Mouse (Mus musculus): Measurements from ENCODE around the gene Vpreb3.

The Vpreb3 gene

GRCm38 (mm10) chr10:75942736-75943477 lies at the start of gene Vpreb3:
Gene Vpreb3 (plus strand): TSS chr10:75943057.
- no peak for DNase-seq (ENCODE audit: extremely low spot score, low read depth, low spot score)

GRCm38 (mm10) chr10:75893089-75893750 lies 49.6 kb upstream of the Vpreb3 start, which contains the start of gene Derl3:
Gene Derl3 (plus strand): TSS chr10:75893413.
- peak; percentile 94 for DNase-seq (ENCODE audit: extremely low spot score, low read depth, low spot score)

GRCm38 (mm10) chr10:75894601-75895000 lies 48.3 kb upstream of the Vpreb3 start:
- no peak for DNase-seq (ENCODE audit: extremely low spot score, low read depth, low spot score)

- DNase-seq (ENCODE audit: extremely low spot score, low read depth, low spot score) = no peak
Measured at GRCm38 (mm10) chr10:75895730-75896129, 47.1 kb upstream of the Vpreb3 start.

- no peak for DNase-seq (ENCODE audit: extremely low spot score, low read depth, low spot score)
Measured at GRCm38 (mm10) chr10:75896208-75896607, 46.6 kb upstream of the Vpreb3 start.

GRCm38 (mm10) chr10:75897373-75897772 lies 45.5 kb upstream of the Vpreb3 start:
- no peak for DNase-seq (ENCODE audit: extremely low spot score, low read depth, low spot score)

GRCm38 (mm10) chr10:75898039-75898564 lies 44.8 kb upstream of the Vpreb3 start:
- no peak for DNase-seq (ENCODE audit: extremely low spot score, low read depth, low spot score)

GRCm38 (mm10) chr10:75898846-75899245 lies 44.0 kb upstream of the Vpreb3 start:
- no peak for DNase-seq (ENCODE audit: extremely low spot score, low read depth, low spot score)

GRCm38 (mm10) chr10:75904391-75904790 lies 38.5 kb upstream of the Vpreb3 start:
- DNase-seq (ENCODE audit: extremely low spot score, low read depth, low spot score) = no peak

GRCm38 (mm10) chr10:75906882-75907281 lies 36.0 kb upstream of the Vpreb3 start:
- no peak for DNase-seq (ENCODE audit: extremely low spot score, low read depth, low spot score)

- no peak for DNase-seq (ENCODE audit: extremely low spot score, low read depth, low spot score)
Measured at GRCm38 (mm10) chr10:75910698-75911097, 32.2 kb upstream of the Vpreb3 start.

- no peak for DNase-seq (ENCODE audit: extremely low spot score, low read depth, low spot score)
Measured at GRCm38 (mm10) chr10:75913013-75913589, 29.8 kb upstream of the Vpreb3 start.

- no peak for DNase-seq (ENCODE audit: extremely low spot score, low read depth, low spot score)
Measured at GRCm38 (mm10) chr10:75915557-75915956, 27.3 kb upstream of the Vpreb3 start.

GRCm38 (mm10) chr10:75916840-75917239 lies 26.0 kb upstream of the Vpreb3 start:
- DNase-seq (ENCODE audit: extremely low spot score, low read depth, low spot score) = no peak

- no peak for DNase-seq (ENCODE audit: extremely low spot score, low read depth, low spot score)
Measured at GRCm38 (mm10) chr10:75919026-75919425, 23.8 kb upstream of the Vpreb3 start.

- no peak for DNase-seq (ENCODE audit: extremely low spot score, low read depth, low spot score)
Measured at GRCm38 (mm10) chr10:75921026-75921725, 21.7 kb upstream of the Vpreb3 start, which contains the start of gene Smarcb1. Gene Smarcb1 (minus strand): TSS chr10:75921617.

GRCm38 (mm10) chr10:75921726-75922560 lies 20.9 kb upstream of the Vpreb3 start:
- no peak for DNase-seq (ENCODE audit: extremely low spot score, low read depth, low spot score)

- no peak for DNase-seq (ENCODE audit: extremely low spot score, low read depth, low spot score)
Measured at GRCm38 (mm10) chr10:75924324-75924723, 18.5 kb upstream of the Vpreb3 start.

- no peak for DNase-seq (ENCODE audit: extremely low spot score, low read depth, low spot score)
Measured at GRCm38 (mm10) chr10:75926396-75926795, 16.5 kb upstream of the Vpreb3 start.

- no peak for DNase-seq (ENCODE audit: extremely low spot score, low read depth, low spot score)
Measured at GRCm38 (mm10) chr10:75930304-75930703, 12.6 kb upstream of the Vpreb3 start.

Measured in hindlimb bud, embryonic 11.5 days (tissue).